Mouse (Mus musculus) induced T-regulatory cell, adult 2 months (primary cell): ENCODE results near the gene Mettl1.

Experiments
- DNase-seq: peaks from one replicate; pipeline ENCODE4 v3.0.0-alpha.2; 2012; ENCODE audit warnings: low read depth

Gene Mettl1

DNA sequence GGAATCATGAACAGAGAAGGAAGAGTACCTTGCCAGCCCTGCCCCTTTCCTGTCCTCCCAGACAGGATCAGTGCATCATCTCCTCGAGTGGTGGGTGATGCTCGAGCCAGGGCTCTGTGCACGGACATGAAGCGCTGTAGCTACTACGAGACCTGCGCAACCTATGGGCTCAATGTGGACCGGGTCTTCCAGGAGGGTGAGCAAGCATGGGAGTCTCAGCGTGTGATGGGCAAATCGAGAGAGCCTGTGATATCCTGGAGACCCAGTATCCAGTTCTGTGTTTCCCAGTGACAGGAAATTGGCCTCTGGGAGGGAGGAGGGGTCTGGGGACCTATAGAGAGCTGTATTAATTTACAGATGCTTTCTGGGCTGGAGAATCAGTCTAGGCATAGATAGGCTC is 43.8 kb downstream of the Mettl1 start:
- DNase-seq, result no peak

DNA sequence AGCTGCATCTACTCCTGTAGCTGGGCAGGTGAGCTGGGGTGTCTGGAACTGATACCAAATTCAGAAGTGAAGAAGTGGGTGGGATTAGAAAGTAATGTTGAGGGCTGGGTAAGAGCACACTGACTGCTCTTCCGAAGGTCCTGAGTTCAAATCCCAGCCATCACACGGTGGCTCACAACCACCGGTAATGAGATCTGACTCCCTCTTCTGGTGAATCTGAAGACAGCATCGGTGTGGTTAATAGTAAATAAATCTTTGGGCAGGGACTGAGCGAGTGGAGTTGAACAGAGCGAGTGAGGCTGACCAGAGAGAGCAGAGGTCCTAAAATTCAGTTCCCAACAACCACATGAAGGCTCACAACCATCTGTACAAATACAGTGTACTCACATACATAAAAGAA is 44.4 kb downstream of the Mettl1 start:
- no peak for DNase-seq

DNA sequence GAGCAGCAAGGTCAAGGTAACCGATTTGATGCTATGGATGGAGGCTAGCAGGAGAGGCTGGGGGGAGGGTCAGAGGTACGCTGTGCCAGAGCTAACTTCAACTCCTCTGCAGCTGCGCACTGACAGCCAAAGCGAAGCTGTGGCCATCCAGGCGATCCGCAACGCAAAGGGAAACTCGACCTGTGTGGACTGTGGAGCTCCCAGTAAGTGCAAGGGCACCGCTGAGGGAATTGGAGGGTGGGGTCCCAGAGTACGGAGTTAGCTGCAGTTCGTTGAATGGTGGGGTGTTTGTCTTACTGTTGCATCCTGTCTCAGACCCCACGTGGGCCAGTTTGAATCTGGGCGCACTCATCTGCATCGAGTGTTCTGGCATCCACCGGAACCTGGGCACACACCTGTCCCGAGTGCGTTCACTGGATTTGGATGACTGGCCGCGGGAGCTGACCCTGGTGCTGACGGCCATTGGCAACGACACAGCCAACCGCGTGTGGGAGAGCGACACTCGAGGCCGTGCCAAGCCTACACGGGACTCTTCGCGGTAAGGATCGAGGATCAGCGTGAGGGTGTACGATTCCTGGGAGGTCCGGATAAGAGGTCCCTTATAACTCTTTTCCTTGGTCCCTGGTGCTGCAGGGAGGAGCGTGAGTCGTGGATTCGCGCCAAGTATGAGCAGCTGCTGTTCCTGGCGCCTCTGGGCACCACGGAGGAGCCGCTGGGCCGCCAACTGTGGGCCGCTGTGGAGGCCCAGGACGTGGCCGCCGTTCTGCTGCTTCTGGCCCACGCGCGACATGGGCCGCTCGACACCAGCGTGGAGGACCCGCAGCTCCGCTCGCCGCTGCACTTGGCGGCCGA is 49.6 kb downstream of the Mettl1 start:
- no peak for DNase-seq

DNA sequence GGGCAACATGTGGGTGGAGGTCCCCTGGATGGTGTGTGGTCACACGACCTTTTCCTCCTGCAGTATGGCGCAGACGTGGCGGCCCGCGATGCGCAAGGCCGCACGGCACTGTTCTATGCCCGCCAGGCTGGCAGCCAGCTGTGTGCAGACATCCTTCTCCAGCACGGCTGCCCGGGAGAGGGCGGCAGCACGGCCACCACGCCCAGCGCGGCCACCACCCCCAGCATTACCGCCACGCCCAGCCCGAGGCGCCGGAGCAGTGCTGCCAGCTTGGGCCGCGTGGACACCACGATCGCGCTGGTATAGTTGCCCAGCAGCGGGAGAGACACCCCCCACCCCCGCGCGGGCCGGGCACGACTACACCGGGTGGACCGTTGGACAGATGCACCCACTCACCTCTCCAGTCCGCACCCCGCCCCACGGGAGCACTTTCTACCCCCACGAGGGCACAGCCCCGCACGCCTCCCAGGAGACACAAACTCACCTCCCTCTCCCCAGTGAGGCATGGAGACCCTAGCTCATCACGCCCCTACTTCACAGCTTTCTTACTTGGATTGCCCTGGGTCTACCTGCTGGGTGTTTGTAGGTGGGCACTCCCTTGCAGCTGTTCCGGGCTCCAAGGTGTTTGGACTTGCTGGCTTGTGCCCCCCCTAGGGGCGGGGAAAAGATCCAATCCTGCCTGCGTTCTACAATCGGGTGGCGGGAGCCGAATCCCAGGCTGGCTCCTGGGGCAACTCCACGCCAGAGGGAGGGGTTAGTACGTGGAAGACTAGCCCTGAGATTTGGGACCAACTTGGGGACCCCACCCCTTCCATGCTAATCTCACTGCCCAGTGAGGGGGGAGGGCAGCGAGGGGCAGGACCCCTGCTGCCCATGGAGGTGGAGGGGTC is 50.5 kb downstream of the Mettl1 start:
- DNase-seq, result no peak

DNA sequence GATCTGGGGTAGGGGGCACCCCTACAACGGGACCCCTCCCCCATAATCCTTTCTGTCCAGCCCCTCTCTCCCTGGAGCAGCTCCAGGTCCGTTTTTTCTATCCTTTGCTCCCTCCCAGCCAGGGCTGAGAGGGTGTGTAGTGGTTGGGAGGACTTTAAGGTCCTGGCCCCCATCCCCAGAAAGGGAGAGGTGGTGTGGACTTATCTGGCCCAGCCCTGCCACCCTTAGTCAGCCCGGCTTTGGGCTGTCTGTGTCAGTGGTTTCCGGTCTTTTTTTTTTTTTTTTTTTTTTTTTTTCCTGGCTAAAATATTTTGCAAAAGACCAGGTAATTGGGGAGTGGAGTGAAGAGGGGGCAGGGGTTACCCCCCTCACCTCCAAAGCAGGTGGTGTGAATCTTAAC is 51.5 kb downstream of the Mettl1 start:
- no peak for DNase-seq

DNA sequence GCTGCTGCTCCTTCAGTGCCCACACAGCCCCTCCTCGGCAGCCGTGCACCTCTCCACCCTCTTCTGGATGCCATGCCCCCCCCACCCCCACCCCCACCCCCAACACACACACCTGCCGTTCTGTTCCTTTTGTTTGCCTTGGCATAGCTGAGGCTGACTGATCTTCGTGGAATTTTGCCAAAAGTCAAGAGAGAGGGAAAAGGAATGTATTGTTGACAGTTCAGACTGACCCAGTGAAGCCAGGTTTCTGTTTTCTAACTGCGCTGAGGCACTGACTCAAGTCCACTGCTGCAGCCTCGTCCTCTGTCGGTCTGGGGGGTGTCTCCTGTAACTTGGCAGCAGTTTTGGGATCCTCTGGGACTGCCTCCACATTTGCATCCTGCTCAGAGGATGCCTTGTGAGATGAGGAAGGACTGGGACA is 53.2 kb downstream of the Mettl1 start:
- DNase-seq, result no peak
